Mouse (Mus musculus): ENCODE results near the gene Hk1.

DNA sequence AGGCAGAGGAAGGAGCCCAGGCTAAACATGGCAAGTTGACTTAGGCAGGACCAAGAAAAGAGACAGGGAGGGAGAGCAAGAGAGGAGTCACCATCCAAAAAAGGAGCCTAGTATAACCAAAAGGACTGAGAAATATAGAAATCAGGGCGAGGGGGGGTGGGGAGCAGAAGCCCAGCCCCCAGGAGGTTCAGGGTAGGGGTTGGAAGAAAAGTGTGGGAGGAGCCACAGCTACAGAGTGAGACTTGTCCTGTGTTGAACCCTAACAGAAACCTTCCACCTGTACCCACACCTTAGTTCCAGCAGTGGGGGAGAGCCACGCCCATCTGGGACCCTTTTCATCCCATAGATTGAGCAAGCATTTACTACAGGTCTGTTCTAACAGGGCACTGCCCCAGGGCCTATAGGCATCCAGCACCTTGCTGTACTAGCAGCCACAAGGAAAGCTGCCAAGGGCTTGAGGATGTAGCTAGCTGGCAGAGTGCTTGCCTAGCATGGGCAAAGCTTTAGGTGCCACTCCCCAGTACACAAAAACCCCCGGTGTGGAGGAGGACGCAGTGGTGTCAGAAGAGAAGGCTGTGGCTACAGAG, 96.4 kb downstream of the Hk1 start:
- TF ChIP-seq CTCF (conservative IDR thresholded peaks at IDR 0.05; ENCODE audit: low read length) (no peak), POU5F1 (IDR thresholded peaks at IDR 0.05; ENCODE audit: borderline replicate concordance, low read length) (no peak), NANOG (IDR thresholded peaks at IDR 0.05; ENCODE audit: borderline replicate concordance, low read length) (no peak)

Measured in E14TG2a.4 (cell line).